Mouse (Mus musculus) neural tube, embryonic 10.5 days (tissue): ENCODE data around the gene Tmem108.
A peak's percentile ranks its signal among the peaks of the same experiment; 100 is the strongest.

ENCODE experiments used
- DNase-seq: peaks from one replicate; pipeline ENCODE4 v3.0.0-alpha.2; 2017; ENCODE audit warnings: low spot score; ENCODE audit errors: extremely low spot score

The Tmem108 gene

GRCm38 (mm10) chr9:103502655-103503054 lies 259.0 kb downstream of the Tmem108 start:
- no peak for DNase-seq

DNA sequence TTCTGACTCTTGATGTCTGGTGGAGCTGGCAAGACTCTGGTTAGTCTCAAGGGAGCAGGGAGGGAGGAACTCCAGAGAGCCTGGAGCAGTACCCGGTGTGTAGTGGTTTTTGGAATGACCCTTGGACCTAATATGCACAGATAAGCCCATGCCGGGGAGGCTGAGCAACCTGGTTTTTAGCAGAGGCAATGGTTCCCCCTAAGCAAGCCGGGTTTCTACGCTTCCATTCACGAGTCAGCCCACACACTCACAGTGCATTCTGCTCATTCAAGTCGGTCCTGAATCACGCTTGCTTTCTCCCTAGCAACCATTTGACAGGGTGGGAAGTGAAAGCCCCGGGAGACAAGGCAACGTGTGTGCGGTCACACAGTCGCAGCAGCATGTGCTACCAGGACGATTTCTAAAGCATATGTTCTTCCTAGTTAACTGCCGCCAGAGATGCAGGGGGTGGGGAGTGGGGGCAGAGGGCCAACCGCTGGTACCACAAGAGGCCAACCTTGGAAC lies 259.7 kb downstream of the Tmem108 start:
- peak; percentile 57 for DNase-seq

DNA sequence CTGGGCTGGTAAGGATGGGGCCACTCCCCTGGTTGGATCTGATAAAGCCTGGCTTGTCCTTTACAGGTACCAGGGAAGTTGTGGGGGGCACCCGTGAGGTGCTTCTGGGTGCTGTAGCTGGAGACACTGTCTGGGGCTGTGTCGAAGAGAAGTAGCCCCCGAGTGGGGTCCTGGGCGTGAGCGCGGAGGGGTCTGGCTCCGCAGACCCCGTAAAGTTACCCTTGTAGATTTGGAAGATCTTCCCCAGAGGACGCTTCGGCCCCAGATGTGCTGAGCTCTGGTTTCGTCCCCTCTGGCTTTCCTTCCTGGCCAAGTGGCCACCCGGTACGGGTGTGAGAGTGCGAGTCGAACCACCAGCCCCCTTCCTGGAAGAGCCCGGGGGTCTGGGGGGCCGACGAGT lies 262.3 kb downstream of the Tmem108 start:
- no peak for DNase-seq

DNA sequence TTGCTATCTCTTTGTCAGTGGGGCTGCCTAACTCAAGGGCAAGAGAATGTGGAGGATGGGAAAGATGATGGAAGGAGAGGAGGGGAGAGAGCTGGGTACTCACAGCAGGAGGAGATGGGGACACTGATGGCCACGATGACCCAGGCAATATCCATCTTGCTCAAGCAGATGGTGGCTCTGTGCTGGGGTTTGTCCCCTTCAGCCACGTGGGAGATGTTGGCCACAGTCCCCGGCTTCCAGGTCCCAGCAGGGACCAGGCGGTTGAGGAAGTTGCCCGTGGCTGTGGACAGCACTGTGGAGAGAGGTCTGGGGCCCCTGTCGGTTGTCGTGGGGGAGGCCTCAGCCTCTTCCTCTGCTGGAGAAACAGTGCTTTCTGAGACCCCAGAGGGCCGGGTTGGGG lies 262.9 kb downstream of the Tmem108 start:
- DNase-seq = no peak

- DNase-seq = no peak
Observed at GRCm38 (mm10) chr9:103495391-103495790, 266.2 kb downstream of the Tmem108 start.

GRCm38 (mm10) chr9:103494346-103495020 lies 267.2 kb downstream of the Tmem108 start:
- peak; percentile 68 for DNase-seq

DNA sequence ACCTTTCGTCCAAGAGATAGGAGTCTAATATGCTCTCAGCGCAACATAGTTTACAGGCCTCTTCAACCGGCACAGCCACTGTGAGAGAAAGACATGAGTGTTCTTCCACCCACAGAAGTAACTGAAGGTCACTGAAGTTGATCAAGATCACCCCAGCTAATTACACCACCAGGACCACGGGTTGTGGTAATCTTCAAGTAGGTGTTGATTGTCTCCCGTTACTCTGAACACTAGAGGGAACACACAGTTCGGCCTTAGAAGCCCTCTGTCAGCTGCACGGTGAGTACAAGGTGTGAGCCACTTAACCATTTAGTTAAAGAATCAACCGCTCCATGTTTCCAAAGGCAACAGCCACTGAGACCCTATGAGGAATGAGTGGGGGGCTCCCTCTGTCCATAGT lies 269.7 kb downstream of the Tmem108 start:
- no peak for DNase-seq

GRCm38 (mm10) chr9:103490439-103490838 lies 271.2 kb downstream of the Tmem108 start:
- peak; percentile 86 for DNase-seq

DNA sequence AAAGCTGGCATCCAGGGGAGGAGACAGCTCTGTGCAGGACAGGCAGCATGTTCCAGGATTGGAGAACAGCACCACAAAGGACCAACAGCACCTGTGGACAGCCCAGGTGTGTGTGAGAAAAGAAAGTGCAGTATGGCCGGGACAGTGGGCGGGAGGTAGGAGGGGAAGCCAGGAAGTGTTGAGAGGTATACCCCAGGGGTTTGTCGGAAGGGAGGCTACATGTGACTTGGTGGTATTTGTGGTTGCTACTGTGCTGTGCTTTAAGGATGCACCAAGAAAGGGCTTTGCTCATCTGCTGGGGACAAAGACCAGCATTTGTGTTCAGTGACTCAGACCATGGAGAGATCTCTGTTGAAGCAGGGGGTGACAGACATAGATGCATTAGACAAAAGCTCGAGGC lies 271.8 kb downstream of the Tmem108 start:
- DNase-seq = no peak

- no peak for DNase-seq
Observed at GRCm38 (mm10) chr9:103489096-103489495, 272.5 kb downstream of the Tmem108 start.

DNA sequence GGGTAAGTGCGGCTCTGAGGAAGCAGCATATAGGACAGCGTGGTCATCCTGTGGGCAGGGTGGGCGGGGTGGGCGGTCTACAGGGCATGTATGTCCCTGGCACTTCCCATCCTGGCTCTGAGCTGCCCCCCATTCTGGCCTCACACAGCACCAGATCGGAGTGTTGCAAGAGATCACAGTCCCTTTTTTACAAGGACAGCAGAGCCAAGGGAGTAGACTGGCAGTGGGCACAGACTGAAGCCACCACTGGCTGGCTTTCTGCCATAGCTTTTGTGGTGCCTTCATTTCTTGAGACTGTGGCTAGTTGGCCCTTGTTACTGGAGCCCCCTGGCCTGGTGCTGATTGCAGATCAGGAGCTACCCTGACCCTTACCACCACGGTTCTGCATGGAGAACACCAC lies 275.4 kb downstream of the Tmem108 start:
- DNase-seq = no peak

DNA sequence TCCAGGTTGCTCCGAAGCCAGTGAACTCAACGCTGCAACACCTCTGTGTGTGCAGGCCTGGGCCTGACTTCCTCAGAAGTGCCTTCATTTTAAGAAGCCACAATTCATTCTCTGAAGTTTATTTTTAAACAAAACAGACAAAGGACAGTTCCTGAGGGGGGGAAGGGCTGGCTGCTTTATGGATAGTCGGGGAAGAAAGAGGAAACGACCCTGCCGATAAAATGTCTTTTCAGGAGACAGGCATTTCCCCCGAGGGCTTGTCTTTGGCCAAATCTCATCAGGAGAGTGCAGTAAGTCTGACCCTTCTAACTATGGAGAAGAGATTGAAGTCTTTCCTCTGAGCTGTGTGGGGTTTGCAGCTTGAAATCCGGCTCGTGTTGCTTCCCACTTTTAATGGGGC lies 276.0 kb downstream of the Tmem108 start:
- DNase-seq = no peak

DNA sequence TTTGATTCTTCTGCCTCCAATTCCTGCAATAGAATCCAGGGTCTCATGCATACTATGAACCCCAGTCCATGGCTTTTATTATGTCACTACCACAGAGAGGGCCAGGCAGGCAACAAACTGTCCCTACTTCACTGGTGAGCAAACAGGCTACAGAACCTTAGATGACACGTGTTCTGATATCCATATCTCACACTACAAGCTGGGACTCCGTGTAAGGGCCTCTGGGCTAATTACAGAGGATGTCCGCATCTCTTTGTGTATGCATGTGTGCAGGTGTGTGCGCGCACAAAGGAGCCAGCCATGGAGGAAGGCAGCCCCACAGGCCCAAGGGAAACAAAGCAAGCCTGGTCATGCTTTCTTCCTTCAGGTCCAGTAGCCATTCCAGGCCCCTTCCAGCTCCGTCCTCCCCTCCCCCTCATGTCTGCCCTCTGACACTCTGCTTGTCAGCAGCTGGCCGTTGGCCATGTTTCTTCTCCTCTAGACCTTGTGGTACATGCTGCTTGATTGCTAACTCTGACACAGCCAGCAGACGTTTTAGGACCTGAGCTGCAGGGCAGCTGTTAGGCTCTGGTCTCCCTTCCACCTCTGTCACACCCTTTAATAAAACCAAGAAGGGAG lies 280.9 kb downstream of the Tmem108 start:
- DNase-seq = no peak

GRCm38 (mm10) chr9:103480044-103480576 lies 281.5 kb downstream of the Tmem108 start, which contains the start of gene Bfsp2:
Gene Bfsp2, minus strand, starts transcription at chr9:103480420.
- DNase-seq = no peak

DNA sequence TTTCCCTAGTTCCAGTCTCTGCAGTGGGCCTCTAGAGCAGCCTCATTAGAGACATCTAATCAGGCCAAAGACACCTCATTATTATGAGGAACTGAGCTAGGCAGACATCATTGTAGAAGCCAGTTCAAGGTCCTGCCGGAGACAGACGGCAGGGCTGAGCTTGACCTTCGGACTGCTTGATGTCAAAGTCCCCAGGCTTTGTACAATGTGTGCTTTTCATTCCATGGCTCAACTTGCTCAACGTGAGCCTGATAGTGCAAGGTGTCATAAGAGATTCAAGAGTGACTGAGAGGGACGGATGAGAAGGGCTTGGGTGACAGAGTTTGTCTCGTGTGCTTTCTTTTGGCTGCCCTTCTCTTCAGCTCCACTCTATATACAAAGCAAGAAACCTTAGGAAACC lies 286.2 kb downstream of the Tmem108 start:
- no peak for DNase-seq

- no peak for DNase-seq
Observed at GRCm38 (mm10) chr9:103473915-103474688, 287.5 kb downstream of the Tmem108 start.

GRCm38 (mm10) chr9:103471784-103472183 lies 289.9 kb downstream of the Tmem108 start:
- DNase-seq = no peak

GRCm38 (mm10) chr9:103469516-103469915 lies 292.1 kb downstream of the Tmem108 start:
- DNase-seq = no peak

DNA sequence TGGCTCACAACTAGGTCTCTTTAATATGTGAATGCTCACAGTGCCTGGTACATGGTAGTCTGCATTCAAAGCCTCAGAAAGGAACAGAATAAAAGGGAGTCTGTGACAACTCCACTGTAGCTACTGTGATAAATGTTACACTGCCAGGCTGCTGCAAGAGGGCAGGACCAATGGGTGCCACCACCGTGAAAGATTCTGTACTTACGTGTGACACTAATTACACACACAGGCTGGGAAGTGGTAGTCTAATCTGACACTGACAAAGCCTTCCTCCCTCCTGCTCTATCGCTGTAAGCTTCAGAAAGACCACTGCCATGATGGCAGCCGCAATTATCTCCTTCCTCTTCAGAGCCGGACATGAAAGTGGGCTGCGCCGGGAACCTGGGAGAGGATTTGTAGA lies 292.7 kb downstream of the Tmem108 start:
- DNase-seq = no peak

- DNase-seq = no peak
Observed at GRCm38 (mm10) chr9:103465711-103466220, 295.9 kb downstream of the Tmem108 start.

DNA sequence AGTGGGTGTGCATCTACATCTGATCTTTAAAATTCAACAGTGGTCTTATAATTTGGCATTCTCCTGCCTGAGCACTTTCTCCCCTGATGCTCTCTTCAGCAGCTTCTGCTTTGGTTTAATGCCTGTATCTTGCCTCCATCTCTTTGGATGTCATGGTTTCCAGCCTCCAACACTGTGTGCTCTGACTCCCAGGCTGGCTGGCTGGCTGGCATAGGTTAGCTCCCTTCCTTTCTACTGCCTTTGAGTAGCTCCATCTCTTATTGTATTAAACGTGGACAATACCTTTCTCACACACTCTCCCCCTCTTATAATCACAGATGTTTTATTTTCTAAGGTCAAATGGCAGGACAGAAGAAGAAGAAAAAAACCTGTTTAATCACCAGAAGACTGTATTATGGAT lies 296.3 kb downstream of the Tmem108 start:
- DNase-seq = no peak

- DNase-seq = no peak
Observed at GRCm38 (mm10) chr9:103463833-103464232, 297.8 kb downstream of the Tmem108 start.
